Mouse (Mus musculus): ENCODE data around the gene Rreb1. TPM values are rescaled to one million over a fixed set of nuclear protein-coding genes. Genes with fewer than 3 reads are reported as not detected.
A peak's percentile ranks its signal among the peaks of the same experiment; 100 is the strongest.

The Rreb1 gene
- total RNA-seq, 2 experiments from 2014 or later: 20.7 to 44.1 TPM

DNA sequence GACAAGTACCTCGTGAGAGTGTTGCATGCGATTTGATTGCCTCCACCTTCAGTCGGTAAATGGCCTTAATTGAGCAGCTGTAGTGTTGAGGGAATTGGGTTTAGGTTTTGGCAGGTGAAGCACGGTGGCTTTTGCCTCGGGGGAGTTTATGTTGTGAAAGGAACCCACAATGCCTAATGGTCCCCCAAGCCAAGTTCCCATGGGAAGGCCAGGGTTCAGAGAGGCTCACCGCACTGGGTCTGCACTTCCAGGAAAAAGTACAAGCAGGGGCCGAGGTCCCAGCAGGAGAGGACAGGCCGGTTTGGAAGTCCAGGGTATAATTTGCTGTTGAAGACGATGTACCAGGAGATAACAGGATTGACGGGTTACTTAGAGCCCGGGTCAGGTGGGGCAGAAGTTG, 68.3 kb downstream of the Rreb1 start:
- no peak for DNase-seq (ENCODE audit: low spot score in 2 of 2)
- intact Hi-C loops (cut with DNase I): no loop called here

DNA sequence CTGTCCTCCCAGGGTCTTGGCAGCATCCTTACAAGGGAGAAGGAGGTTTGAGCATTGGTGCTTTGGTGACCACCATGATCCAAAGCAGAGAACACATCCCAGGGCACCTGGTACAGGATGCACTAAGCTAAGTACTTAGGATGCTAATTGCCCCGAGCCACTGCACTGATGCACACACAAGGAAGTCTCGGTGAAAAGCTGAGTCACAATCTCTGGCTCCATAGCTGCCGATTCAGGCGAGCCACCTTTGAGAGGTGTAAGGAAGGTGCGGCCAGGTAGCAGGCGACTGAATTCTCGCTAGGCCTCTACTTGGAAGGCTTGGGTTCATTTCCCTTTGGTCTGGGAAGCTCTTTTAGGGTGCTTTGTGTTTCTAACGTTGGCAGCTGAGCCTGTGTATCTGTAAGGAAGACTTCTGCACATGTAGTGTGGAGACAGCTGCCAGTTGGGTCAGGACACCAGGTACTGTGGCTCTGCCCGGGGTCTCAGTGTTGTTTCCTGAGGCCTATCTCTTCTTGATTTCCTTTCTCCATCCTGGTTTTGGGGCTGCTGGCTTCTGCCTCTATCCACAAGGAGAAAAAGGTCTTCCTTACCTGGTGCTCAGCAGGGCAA, 68.9 kb downstream of the Rreb1 start:
- DNase-seq (ENCODE audit: low spot score in 2 of 2): no peak
- intact Hi-C loops (cut with DNase I): no loop called here

DNA sequence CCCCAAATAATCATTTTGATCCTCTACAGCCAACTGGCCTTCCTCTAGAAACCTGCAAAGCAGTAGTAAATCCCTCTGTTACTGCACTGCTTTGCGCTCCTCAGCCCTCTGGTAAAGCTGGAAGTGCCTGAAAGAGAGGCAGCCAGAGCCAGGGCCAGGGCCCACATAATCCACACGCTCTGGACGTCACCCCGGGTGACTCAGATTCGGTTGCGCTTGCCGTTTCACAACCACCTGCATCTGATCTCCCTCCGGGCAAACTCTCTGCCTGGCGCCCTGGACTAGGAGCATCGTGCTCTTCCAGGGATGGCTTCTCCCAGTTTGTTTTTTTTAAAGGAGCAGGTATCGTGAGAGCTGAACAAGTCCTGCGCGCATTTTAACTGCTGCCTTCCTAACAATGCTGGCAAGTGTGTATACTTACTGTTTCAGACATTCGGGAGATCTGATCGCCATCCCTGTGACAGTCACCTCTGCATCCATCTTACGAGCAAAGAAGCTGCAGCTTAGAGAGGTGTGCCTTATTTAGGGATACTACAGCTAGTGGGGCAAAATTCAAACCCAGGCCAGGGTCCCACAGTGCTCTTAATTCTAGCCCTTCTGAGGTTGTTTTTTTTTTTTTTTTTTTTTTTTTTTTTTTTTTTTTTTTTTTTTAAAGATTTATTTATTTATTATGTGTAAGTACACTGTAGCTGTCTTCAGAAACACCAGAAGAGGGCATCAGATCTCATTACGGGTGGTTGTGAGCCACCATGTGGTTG, 69.6 kb downstream of the Rreb1 start:
- no peak for DNase-seq (ENCODE audit: low spot score in 2 of 2)
- intact Hi-C loops (cut with DNase I): no loop called here

GRCm38 (mm10) chr13:37848438-37848837, 70.2 kb downstream of the Rreb1 start:
- intact Hi-C loops (cut with DNase I): no loop called here
- DNase-seq (ENCODE audit: low spot score in 2 of 2): no peak

DNA sequence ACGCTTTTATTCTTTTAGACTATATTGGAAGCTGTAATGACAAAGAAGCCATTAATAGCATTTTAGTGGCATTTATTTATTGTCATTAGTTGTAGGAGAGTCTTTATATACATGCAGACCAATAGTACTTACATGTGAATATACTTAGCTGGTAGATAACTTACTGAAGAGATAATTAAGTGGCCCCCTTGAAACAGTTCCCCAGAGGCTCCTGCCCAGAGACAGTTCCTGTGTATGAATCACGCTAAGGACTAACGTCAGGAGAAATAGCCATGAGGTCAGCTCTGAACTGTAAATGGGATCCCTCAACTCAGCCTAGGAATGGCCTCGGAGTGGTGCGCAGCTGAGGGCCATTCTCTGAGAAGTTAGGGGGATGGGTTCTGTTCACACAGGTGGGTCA, 73.4 kb downstream of the Rreb1 start:
- intact Hi-C loops (cut with DNase I): no loop called here
- DNase-seq (ENCODE audit: low spot score in 2 of 2): no peak

DNA sequence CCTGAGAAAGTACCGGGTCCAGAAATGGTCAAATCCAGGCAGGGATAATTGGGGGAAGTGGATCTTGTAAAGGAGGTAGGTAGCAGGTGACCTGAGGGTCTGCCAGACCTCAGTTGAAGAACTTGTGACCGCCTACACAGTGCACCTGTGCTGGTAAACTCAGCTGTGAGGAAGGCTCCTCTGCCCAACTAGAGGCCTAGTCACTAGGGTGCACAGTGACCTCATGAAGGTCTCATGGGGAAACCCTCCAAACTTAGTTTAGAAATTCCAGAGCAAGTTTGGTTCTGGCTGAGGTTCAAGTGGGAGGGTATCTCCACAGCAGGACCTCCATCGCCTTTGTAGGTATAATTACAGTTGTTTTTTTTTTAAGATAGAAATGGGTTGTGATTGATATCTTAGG, 74.7 kb downstream of the Rreb1 start:
- intact Hi-C loops (cut with DNase I): no loop called here
- no peak for DNase-seq (ENCODE audit: low spot score in 2 of 2)

GRCm38 (mm10) chr13:37853441-37853840, 75.2 kb downstream of the Rreb1 start:
- intact Hi-C loops (cut with DNase I): no loop called here

GRCm38 (mm10) chr13:37854031-37854431, 75.8 kb downstream of the Rreb1 start:
- intact Hi-C loops (cut with DNase I): no loop called here
- peak; percentile 21 for DNase-seq (ENCODE audit: low spot score in 2 of 2)

More at GRCm38 (mm10) chr13:37853441-37853840, 75.2 kb downstream of the Rreb1 start:
- DNase-seq (ENCODE audit: low spot score in 2 of 2): no peak

- intact Hi-C loops (cut with DNase I): no loop called here
- DNase-seq (ENCODE audit: low spot score in 2 of 2): no peak
Measured at GRCm38 (mm10) chr13:37854455-37855220, 76.4 kb downstream of the Rreb1 start.

GRCm38 (mm10) chr13:37855221-37855757, 77.1 kb downstream of the Rreb1 start:
- intact Hi-C loops (cut with DNase I): no loop called here
- no peak for DNase-seq (ENCODE audit: low spot score in 2 of 2)

- intact Hi-C loops (cut with DNase I): no loop called here
- no peak for DNase-seq (ENCODE audit: low spot score in 2 of 2)
Measured at GRCm38 (mm10) chr13:37855765-37856164, 77.6 kb downstream of the Rreb1 start.

DNA sequence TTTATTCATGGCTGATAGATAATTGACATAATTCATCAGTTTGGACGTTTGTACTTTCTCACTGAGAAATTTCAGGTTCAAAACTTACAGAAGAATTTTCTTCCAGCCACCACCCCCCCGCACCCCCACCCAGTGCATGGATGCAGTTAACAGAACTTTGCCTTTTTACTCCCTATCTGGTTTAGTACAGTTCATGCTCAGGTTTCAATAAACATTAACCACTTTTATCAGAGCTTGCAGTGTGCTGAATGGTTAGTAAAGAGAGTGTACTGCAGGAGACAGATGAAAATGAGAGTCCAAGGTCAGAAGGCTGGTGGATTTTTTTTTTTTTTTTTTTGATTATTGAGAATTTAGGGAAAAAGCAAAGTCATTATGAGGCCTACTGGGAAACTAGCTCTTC, 78.3 kb downstream of the Rreb1 start:
- DNase-seq (ENCODE audit: low spot score in 2 of 2): no peak
- intact Hi-C loops (cut with DNase I): no loop called here

DNA sequence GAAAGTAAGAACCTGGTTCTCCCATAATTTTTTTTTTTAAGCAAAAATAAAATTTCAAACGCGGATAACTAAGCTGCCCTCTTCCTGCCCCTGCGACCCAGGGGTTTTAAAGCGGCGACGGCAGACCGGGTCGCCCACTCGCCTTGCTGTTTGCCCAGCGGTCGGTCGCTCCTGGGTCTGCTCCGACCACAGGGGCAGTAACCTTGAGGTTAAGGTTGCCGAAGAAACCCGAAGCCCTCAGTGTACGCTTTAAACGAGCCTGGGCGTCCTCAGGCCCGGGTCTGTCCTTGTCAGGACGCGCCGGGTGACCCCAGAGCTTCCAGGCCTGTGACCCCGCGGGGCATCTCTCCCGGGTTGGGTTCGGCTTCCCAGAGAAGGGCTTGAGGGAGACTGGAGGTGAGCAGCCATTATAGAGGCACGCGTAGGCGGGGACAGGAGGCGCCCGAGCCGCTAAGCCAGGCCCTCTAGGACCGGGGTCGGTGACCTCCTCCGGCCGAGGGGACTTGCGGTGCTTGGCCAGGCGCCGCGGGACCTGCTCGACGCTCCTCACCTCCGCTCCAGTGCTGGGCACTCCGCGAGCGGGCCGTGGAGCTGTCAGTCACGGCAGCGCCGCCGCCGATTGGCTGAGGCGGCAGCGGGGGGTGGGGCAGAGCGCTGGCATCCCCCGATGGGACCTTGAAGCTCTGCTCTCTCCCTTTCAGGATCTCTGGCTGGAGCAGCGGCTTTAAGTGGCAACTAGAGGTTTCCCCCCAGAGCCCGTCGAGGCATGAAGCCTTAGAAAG, 79.3 kb downstream of the Rreb1 start:
- DNase-seq (ENCODE audit: low spot score in 2 of 2): peak; percentile 82 to 83
- intact Hi-C loops (cut with DNase I): no loop called here

- peak in 1 of 2 experiments; percentile 21 for DNase-seq (ENCODE audit: low spot score in 2 of 2)
- intact Hi-C loops (cut with DNase I): no loop called here
Measured at GRCm38 (mm10) chr13:37858066-37858501, 79.9 kb downstream of the Rreb1 start.

DNA sequence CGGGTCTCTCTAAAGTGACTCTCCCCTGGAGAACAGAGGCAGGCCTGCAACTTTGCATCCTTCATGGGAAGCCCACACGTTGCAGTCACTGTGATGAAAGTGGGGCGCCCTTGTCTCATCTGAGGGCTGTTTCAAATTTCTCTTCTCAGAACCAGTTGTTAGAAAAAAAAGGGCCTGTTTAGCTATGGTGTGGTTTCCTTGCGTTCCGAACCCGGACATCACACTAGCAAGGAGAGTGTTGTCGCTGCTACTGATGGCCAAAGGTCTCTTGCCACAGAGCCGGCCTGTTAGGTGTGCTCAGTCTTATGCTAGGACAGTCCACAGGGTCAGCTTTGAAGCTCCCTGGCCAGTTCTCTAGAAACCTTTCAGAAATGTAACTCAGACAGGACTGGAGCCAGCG, 80.3 kb downstream of the Rreb1 start:
- intact Hi-C loops (cut with DNase I): no loop called here
- DNase-seq (ENCODE audit: low spot score in 2 of 2): no peak

GRCm38 (mm10) chr13:37859782-37860181, 81.6 kb downstream of the Rreb1 start:
- DNase-seq (ENCODE audit: low spot score in 2 of 2): no peak
- intact Hi-C loops (cut with DNase I): no loop called here

- DNase-seq (ENCODE audit: low spot score in 2 of 2): no peak
- intact Hi-C loops (cut with DNase I): no loop called here
Measured at GRCm38 (mm10) chr13:37860204-37860603, 82.0 kb downstream of the Rreb1 start.

DNA sequence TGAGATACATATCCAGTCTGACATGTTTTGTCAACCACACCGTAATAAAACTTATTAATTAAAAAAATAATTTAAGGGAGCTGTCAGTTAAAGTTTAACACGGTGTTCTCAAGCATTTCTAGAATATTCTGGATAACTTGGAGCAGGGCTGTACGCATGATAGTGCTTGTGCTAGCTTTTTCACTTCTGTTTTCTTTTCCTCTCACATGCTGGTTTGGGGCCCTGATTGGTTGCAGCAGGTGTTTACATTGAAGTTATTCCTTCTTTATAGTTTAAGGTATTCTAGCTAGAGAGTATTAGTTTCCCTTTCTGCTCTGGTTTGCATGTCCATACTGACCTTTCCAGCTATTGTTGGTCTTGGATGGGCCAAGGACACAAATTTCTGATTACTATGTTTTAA, 82.6 kb downstream of the Rreb1 start:
- intact Hi-C loops (cut with DNase I): no loop called here
- DNase-seq (ENCODE audit: low spot score in 2 of 2): no peak

DNA sequence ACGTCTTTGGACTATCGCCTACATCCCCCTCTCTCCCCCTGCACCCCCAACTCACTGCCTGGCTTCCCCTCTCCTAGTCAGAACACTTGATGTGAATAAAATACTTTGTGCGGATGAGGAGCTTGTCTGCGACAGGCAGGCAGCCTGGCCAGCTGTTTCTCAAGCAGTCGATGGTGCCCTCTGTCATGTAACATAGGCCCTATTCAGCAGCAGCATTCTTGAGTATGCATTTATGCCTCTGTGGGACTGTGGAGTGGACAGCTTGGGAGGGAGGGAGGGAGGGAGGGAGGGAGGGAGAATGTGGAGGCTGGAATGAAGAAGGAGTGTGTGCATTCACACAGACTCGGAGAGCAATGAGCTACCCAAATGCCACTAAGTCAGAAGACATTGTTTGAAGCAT, 84.3 kb downstream of the Rreb1 start:
- no peak for DNase-seq (ENCODE audit: low spot score in 2 of 2)
- intact Hi-C loops (cut with DNase I): no loop called here

DNA sequence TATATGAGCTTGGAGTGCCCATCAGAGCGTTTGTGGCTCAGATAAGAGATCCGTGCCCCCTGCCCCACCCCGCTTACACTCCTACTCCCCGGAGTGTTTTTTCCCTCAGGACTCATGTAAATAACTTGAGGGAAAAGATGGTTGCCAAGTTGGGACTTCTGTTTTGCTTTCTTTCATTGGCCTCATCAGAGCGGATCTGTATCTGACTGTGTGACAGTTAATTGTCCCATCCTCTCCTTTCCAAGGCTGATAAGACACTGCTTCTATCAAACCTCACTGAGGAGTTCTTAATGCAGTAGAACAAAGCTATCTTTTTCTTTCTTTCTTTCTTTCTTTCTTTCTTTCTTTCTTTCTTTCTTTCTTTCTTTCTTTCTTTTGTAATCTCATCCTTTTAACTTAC, 85.4 kb downstream of the Rreb1 start:
- no peak for DNase-seq (ENCODE audit: low spot score in 2 of 2)
- intact Hi-C loops (cut with DNase I): no loop called here
